26 mouse cellular contexts compared by ENCODE assay signal in the genomic region with DNA sequence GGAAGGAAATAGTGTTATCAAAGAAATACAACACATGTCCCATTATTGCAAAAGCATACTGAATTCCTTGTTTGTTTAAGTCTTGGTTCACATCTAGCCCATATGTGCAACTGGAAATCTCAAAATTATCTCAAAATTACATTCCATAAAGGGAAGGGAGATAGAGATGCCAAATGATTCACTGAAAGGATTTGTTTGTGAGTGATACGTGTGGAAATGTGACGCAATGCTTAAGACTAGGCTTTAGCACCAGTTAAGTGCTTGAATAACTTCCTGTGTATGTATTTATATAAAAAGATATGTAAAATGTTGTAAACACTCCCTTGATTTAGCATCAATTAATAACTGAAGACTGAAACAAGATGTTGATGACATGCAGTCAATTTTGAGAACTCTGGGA.
DNase-seq lines count a peak whose midpoint lies in the region; ATAC-seq and TF ChIP-seq lines count a peak whose summit lies in the region.
"Had no signal": no experiment of that assay in that cellular context is flagged by ENCODE, and none has a peak within 500 bp of the region (broad histone marks: within the 10 kb centered on the region; RNA-seq: fewer than 3 reads in every experiment).

No protein-coding gene starts in this region.

- no peak overlapping the region for H3K27ac ChIP-seq in lung, embryonic 16.5 days (ENCODE audit: low read length)
- H3K27ac ChIP-seq in kidney, adult 2 months (ENCODE audit: insufficient read depth, low read depth, low read length): no peak overlapping the region
- H3K27ac ChIP-seq: embryonic facial prominence, embryonic 13.5 days; embryonic facial prominence, embryonic 15.5 days; forebrain, embryonic 10.5 days; forebrain, embryonic 12.5 days had no signal

- no peaks in the 10 kb centered on the region for H3K27me3 ChIP-seq in lung, embryonic 16.5 days (ENCODE audit: control insufficient read depth, insufficient read depth, low read depth, low read length)
- no peaks in the 10 kb centered on the region for H3K27me3 ChIP-seq in kidney, adult 2 months (replicated peaks; ENCODE audit: control insufficient read depth, insufficient read depth, low read length)
- H3K27me3 ChIP-seq: CH12.LX; embryonic facial prominence, embryonic 13.5 days; embryonic facial prominence, embryonic 15.5 days; forebrain, embryonic 12.5 days had no signal

- TF ChIP-seq POLR2A in kidney, adult 2 months (IDR thresholded peaks at IDR 0.05; ENCODE audit: low read depth, low read length): no peak

- intact Hi-C loops in left cerebral cortex, postnatal 4 days (cut with DNase I): no loop called here

- H3K4me3 ChIP-seq in lung, embryonic 16.5 days (ENCODE audit: low read length): no peak overlapping the region
- H3K4me3 ChIP-seq in kidney, adult 2 months (ENCODE audit: insufficient read depth, low read depth, low read length): no peak overlapping the region
- H3K4me3 ChIP-seq: embryonic facial prominence, embryonic 13.5 days; embryonic facial prominence, embryonic 15.5 days; erythroblast, embryonic 14.5 days; forebrain, embryonic 10.5 days; forebrain, embryonic 12.5 days had no signal

- H3K4me2 ChIP-seq in lung, embryonic 16.5 days (ENCODE audit: low read depth, low read length): no peak overlapping the region
- H3K4me2 ChIP-seq: embryonic facial prominence, embryonic 13.5 days; embryonic facial prominence, embryonic 15.5 days; forebrain, embryonic 12.5 days had no signal

- no peaks in the 10 kb centered on the region for H3K4me1 ChIP-seq in lung, embryonic 16.5 days (replicated peaks; ENCODE audit: control insufficient read depth, insufficient read depth, low read length)
- H3K4me1 ChIP-seq in kidney, adult 2 months (ENCODE audit: control insufficient read depth, insufficient read depth, low read length): no peaks in the 10 kb centered on the region
- H3K4me1 ChIP-seq: embryonic facial prominence, embryonic 13.5 days; embryonic facial prominence, embryonic 15.5 days; forebrain, embryonic 10.5 days; forebrain, embryonic 12.5 days had no signal

- H3K36me3 ChIP-seq in lung, embryonic 16.5 days (ENCODE audit: control insufficient read depth, insufficient read depth, low read length): no peaks in the 10 kb centered on the region
- no peaks in the 10 kb centered on the region for H3K36me3 ChIP-seq in kidney, adult 2 months (ENCODE audit: control insufficient read depth, insufficient read depth, low read length)
- H3K36me3 ChIP-seq: embryonic facial prominence, embryonic 13.5 days; embryonic facial prominence, embryonic 15.5 days; forebrain, embryonic 10.5 days; forebrain, embryonic 12.5 days; G1E had no signal

- 49% methylated on average over 2 of the region's 2 CpGs for WGBS in lung, embryonic 16.5 days
- WGBS in kidney, adult 2 months: 86% methylated on average over 2 of the region's 2 CpGs

- peak; percentile 49; the same call in 1 of the 2 replicates for ATAC-seq in lung, embryonic 16.5 days (ENCODE audit: low read depth)
- ATAC-seq: CD4-positive, CD25-positive, alpha-beta regulatory T cell, adult 4 months; forebrain, embryonic 14.5 days; forebrain, embryonic 16.5 days had no signal

- DNase-seq in lung, postnatal 36 days: no peak
- DNase-seq in 3T3-L1 (ENCODE audit: low read depth, low spot score) (peak; percentile 42), NIH3T3 (ENCODE audit: low read depth) (peak; percentile 59)
- no peak for DNase-seq in left cerebral cortex, postnatal 4 days
- no peak for DNase-seq in kidney, adult 2 months
- DNase-seq: adrenal gland, adult 2 months; adrenal gland, postnatal 10 days; adrenal gland, postnatal 25 days; cerebellum, adult 11 months; cerebellum, adult 18-20 months; cerebellum, adult 8-10 months; cerebellum, adult 9-11 months; cerebellum, postnatal 14 days; cerebellum, postnatal 36 days; embryo, embryonic 11 days had no signal

- no peaks in the 10 kb centered on the region for H3K9me3 ChIP-seq in lung, embryonic 16.5 days (ENCODE audit: control insufficient read depth, low read length)
- H3K9me3 ChIP-seq: embryonic facial prominence, embryonic 13.5 days; embryonic facial prominence, embryonic 15.5 days; forebrain, embryonic 10.5 days; forebrain, embryonic 12.5 days; G1E had no signal

- H3K9ac ChIP-seq in lung, embryonic 16.5 days (ENCODE audit: low read length): no peak overlapping the region
- H3K9ac ChIP-seq: embryonic facial prominence, embryonic 13.5 days; embryonic facial prominence, embryonic 15.5 days; forebrain, embryonic 12.5 days had no signal

- no peak for TF ChIP-seq CTCF in kidney, adult 2 months (conservative IDR thresholded peaks at IDR 0.05; ENCODE audit: insufficient read depth, insufficient read length, low read depth, low read length)

Comparison
In these comparisons a context has a peak if more than half of its experiments do, and no peak if none do; other contexts are left out.
1. DNase-seq: peak in 3T3-L1 (single experiment) and NIH3T3 (single experiment); none in lung, postnatal 36 days (single experiment), left cerebral cortex, postnatal 4 days (single experiment) and kidney, adult 2 months (single experiment).